8 mouse cellular contexts compared by ENCODE assay signal in the genomic region with DNA sequence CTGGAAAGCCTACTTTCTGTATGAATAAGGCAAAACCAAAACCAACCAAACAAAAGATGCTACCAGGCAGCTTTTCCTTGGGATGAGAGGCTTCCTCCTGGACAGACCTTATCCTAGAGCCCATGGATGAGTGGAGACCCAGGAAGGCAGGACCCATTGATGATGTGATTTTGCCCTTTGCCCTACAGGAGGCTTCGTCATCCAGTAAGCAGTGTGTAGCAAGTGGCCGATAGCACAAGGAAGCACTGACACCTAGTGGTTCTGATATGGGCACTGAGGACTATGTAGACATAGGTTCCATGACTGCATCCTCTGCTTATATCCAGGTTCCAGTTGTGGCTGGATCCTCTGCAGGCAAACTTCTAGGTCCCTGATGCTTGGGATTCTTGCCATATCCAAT.
DNase-seq lines count a peak whose midpoint lies in the region; ATAC-seq lines count a peak whose summit lies in the region.

No protein-coding gene starts in this region.

- intact Hi-C loops in left cerebral cortex, postnatal 14 days (cut with DNase I), result loop anchor here (2.0 to 10.0 kb wide), 4 partner anchors 167 to 465 kb away; partner anchors contain the start of gene Iqsec1

- H3K27me3 ChIP-seq in kidney, embryonic 15.5 days, result no peaks in the 10 kb centered on the region
- H3K27me3 ChIP-seq in kidney, embryonic 14.5 days (ENCODE audit: control insufficient read depth, insufficient read depth, low read length), result no peaks in the 10 kb centered on the region
- H3K27me3 ChIP-seq in midbrain, embryonic 12.5 days, result no peaks in the 10 kb centered on the region

- no peak overlapping the region for H3K4me2 ChIP-seq in kidney, embryonic 15.5 days
- no peak overlapping the region for H3K4me2 ChIP-seq in kidney, embryonic 14.5 days (replicated peaks; ENCODE audit: low read depth, low read length)
- no peak overlapping the region for H3K4me2 ChIP-seq in midbrain, embryonic 12.5 days (replicated peaks)

- no peaks in the 10 kb centered on the region for H3K9me3 ChIP-seq in kidney, embryonic 15.5 days (replicated peaks)
- no peaks in the 10 kb centered on the region for H3K9me3 ChIP-seq in kidney, embryonic 14.5 days (ENCODE audit: control insufficient read depth, low read length)
- no peaks in the 10 kb centered on the region for H3K9me3 ChIP-seq in midbrain, embryonic 12.5 days

- 56% methylated on average over 2 of the region's 2 CpGs for WGBS in kidney, embryonic 15.5 days
- WGBS in kidney, embryonic 14.5 days, result 56% methylated on average over 2 of the region's 2 CpGs
- WGBS in midbrain, embryonic 12.5 days, result 63% methylated on average over 2 of the region's 2 CpGs

- ATAC-seq in kidney, embryonic 15.5 days (replicated peaks; ENCODE audit: low FRiP score), result peak; percentile 40; the same call in 1 of the 2 replicates
- no peak for ATAC-seq in kidney, embryonic 14.5 days (ENCODE audit: low FRiP score, low TSS enrichment)
- ATAC-seq in midbrain, embryonic 12.5 days (ENCODE audit: low FRiP score, low read depth), result 0 out of 2 replicates have a peak, but pooled peaks have one; percentile 41

- no peaks in the 10 kb centered on the region for H3K36me3 ChIP-seq in kidney, embryonic 15.5 days
- H3K36me3 ChIP-seq in kidney, embryonic 14.5 days (ENCODE audit: control insufficient read depth, insufficient read depth, low read length), result no peaks in the 10 kb centered on the region
- no peaks in the 10 kb centered on the region for H3K36me3 ChIP-seq in midbrain, embryonic 12.5 days

- no peak overlapping the region for H3K9ac ChIP-seq in kidney, embryonic 15.5 days
- no peak overlapping the region for H3K9ac ChIP-seq in kidney, embryonic 14.5 days (ENCODE audit: low read depth, low read length)
- no peak overlapping the region for H3K9ac ChIP-seq in midbrain, embryonic 12.5 days (replicated peaks)

- no peak overlapping the region for H3K4me3 ChIP-seq in kidney, embryonic 15.5 days (replicated peaks)
- no peak overlapping the region for H3K4me3 ChIP-seq in kidney, embryonic 14.5 days (ENCODE audit: low read length)
- no peak overlapping the region for H3K4me3 ChIP-seq in midbrain, embryonic 12.5 days

- no peaks in the 10 kb centered on the region for H3K4me1 ChIP-seq in kidney, embryonic 15.5 days
- no peaks in the 10 kb centered on the region for H3K4me1 ChIP-seq in kidney, embryonic 14.5 days (ENCODE audit: control insufficient read depth, insufficient read depth, low read length)
- H3K4me1 ChIP-seq in midbrain, embryonic 12.5 days, result peaks cover 6% of the 10 kb centered on the region; the same call in 1 of the 2 replicates

- no peak overlapping the region for H3K27ac ChIP-seq in kidney, embryonic 15.5 days
- H3K27ac ChIP-seq in kidney, embryonic 14.5 days (ENCODE audit: low read depth, low read length), result no peak overlapping the region
- H3K27ac ChIP-seq in midbrain, embryonic 12.5 days (replicated peaks), result no peak overlapping the region

- peak; percentile 30 for DNase-seq in ES-CJ7 (ENCODE audit: low read depth, low spot score)
- DNase-seq in cerebellum, adult 9-11 months, result peak; percentile 65
- DNase-seq in layer of hippocampus, adult 11-12 months (ENCODE audit: low spot score), result no peak
- no peak for DNase-seq in layer of hippocampus, adult 9-10 months (ENCODE audit: low spot score)
- DNase-seq in left cerebral cortex, postnatal 14 days (ENCODE audit: low spot score in 2 of 2), result no peak

Comparison
In these comparisons a context has a peak if more than half of its experiments do, and no peak if none do; other contexts are left out.
1. DNase-seq: peak in ES-CJ7 (single experiment) and cerebellum, adult 9-11 months (single experiment); none in layer of hippocampus, adult 11-12 months (single experiment), layer of hippocampus, adult 9-10 months (single experiment) and left cerebral cortex, postnatal 14 days (0 of 2).